Mouse (Mus musculus) hindbrain, embryonic 12.5 days (tissue): ENCODE results near the gene Svbp. TPM values are rescaled to one million over a fixed set of nuclear protein-coding genes. Genes with fewer than 3 reads are reported as not detected.

Experiments used
- ATAC-seq: fragments of 200-750 bp; cut with Nextera tagmentation; 2 replicates; pipeline ENCODE4 v1.8.0; 2017; ENCODE audit warnings: moderate TSS enrichment; ENCODE audit not compliant: low FRiP score
- H3K27ac ChIP-seq: fragments of 300-500 bp; sonication (generic); 2 replicates; pipeline ENCODE4 v1.5.1; 2016; ENCODE audit warnings: mild to moderate bottlenecking
- H3K27me3 ChIP-seq: fragments of 300-500 bp; sonication (generic); 2 replicates; pipeline ENCODE4 v1.6.1; 2016; ENCODE audit warnings: mild to moderate bottlenecking
- H3K36me3 ChIP-seq: fragments of 300-500 bp; sonication (generic); 2 replicates; pipeline ENCODE4 v1.6.1; 2016; ENCODE audit warnings: mild to moderate bottlenecking
- H3K4me1 ChIP-seq: fragments of 300-500 bp; sonication (generic); 2 replicates; pipeline ENCODE4 v1.6.1; 2016
- H3K4me2 ChIP-seq: fragments of 300-500 bp; sonication (generic); replicated peaks from 2 replicates; pipeline ENCODE4 v1.6.1; 2016; ENCODE audit warnings: mild to moderate bottlenecking
- H3K4me3 ChIP-seq: fragments of 300-500 bp; sonication (generic); 2 replicates; pipeline ENCODE4 v1.5.1; 2016; ENCODE audit warnings: mild to moderate bottlenecking
- H3K9ac ChIP-seq: fragments of 300-500 bp; sonication (generic); 2 replicates; pipeline ENCODE4 v1.6.1; 2016; ENCODE audit warnings: mild to moderate bottlenecking, moderate library complexity
- H3K9me3 ChIP-seq: fragments of 300-500 bp; sonication (generic); replicated peaks from 2 replicates; pipeline ENCODE4 v1.6.1; 2016; ENCODE audit warnings: mild to moderate bottlenecking
- WGBS: fragments of 180-500 bp; shearing (Covaris S2); methylation state at CpG from one replicate; pipeline ENCODE4 v1.1.7; 2016; 5-methylcytosine and 5-hydroxymethylcytosine counted together
- polyA plus RNA-seq: library from polyadenylated mRNA; unstranded; fragments of >200 nt; fragmentation: Nextera tagmentation; extraction: Ambion mirVana; gene quantifications from 2 replicates; pipeline ENCODE4 v1.2.1, GENCODE M21; 2016

The Svbp gene
- polyA plus RNA-seq, 1 experiment from 2014 or later: 193 TPM

- H3K4me1 ChIP-seq: peaks cover 21% of the 10 kb centered on the region
- no peaks in the 10 kb centered on the region for H3K9me3 ChIP-seq
- 85% methylated on average over 4 of the region's 4 CpGs for WGBS
- H3K36me3 ChIP-seq: no peaks in the 10 kb centered on the region
- no peak for ATAC-seq
- no peak overlapping the region for H3K27ac ChIP-seq
- H3K9ac ChIP-seq: no peak overlapping the region
- no peaks in the 10 kb centered on the region for H3K27me3 ChIP-seq
- no peak overlapping the region for H3K4me3 ChIP-seq
- H3K4me2 ChIP-seq: no peak overlapping the region
Measured at GRCm38 (mm10) chr4:119192757-119193156, 2.3 kb upstream of the Svbp start.

DNA sequence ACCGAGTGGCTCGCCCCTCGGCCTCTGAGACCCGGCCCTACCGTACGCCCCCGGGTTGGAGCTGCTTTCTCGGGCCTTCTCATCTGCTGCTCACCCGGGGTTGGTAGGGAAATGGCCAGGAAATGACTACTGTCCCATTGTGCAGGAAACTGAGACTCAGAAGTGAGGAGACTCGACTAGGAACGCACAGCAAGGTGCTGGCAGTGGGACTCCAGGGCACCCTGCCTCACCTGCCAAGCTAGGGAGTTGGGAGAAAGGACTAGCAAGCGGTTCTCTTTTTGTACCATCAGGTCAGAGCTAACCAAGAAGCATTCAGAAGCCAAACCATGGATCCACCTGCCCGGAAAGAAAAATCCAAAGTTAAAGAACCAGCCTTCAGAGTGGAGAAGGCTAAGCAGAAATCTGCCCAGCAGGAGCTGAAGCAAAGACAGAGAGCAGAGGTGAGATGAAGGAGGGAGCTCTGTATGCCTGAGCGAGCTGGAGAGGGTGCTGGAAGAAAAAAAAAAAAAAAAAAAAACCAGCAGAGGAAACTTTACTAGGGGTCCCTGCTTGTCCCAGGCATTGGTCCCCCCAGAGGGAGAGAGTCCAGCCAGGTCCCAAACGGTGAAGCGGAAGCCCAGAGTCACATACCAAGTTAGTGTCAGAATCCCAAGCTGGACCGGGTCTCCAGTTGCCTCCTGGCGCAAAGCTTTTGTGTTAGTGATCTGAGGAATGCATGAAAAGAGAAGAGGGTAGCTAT, 645 bp downstream of the Svbp start:
- peaks cover 25% of the 10 kb centered on the region for H3K4me1 ChIP-seq
- peak overlapping the region; percentile 82 for H3K27ac ChIP-seq
- WGBS: 6% methylated on average over 18 of the region's 18 CpGs
- H3K9me3 ChIP-seq: no peaks in the 10 kb centered on the region
- peak; percentile 61 for ATAC-seq
- peak overlapping the region; percentile 84 for H3K9ac ChIP-seq
- no peaks in the 10 kb centered on the region for H3K27me3 ChIP-seq
- H3K4me2 ChIP-seq: peak overlapping the region; percentile 70
- H3K36me3 ChIP-seq: peaks cover 11% of the 10 kb centered on the region
- peak overlapping the region; percentile 82 for H3K4me3 ChIP-seq

- Histone ChIP-seq H3K9ac (no peak overlapping the region), H3K4me3 (no peak overlapping the region), H3K27me3 (no peaks in the 10 kb centered on the region), H3K4me1 (peaks cover 25% of the 10 kb centered on the region), H3K27ac (no peak overlapping the region), H3K36me3 (peaks cover 24% of the 10 kb centered on the region), H3K4me2 (no peak overlapping the region), H3K9me3 (no peaks in the 10 kb centered on the region)
- WGBS: 88% methylated on average over 6 of the region's 6 CpGs
- no peak for ATAC-seq
Measured at GRCm38 (mm10) chr4:119198105-119198504, 3.0 kb downstream of the Svbp start.

- peaks cover 20% of the 10 kb centered on the region for H3K36me3 ChIP-seq
- no peaks in the 10 kb centered on the region for H3K9me3 ChIP-seq
- no peak overlapping the region for H3K4me3 ChIP-seq
- no peak overlapping the region for H3K4me2 ChIP-seq
- H3K4me1 ChIP-seq: 0 out of 2 replicates have a peak, but pooled peaks cover 10% of the 10 kb centered on the region
- H3K9ac ChIP-seq: no peak overlapping the region
- no peak overlapping the region for H3K27ac ChIP-seq
- H3K27me3 ChIP-seq: no peaks in the 10 kb centered on the region
- 15% methylated on average over 8 of the region's 8 CpGs for WGBS
- ATAC-seq: peak; percentile 58; the same call in 1 of the 2 replicates
Measured at GRCm38 (mm10) chr4:119204672-119205071, 9.6 kb downstream of the Svbp start.

GRCm38 (mm10) chr4:119216667-119217066, 21.6 kb downstream of the Svbp start:
- no peak overlapping the region for H3K27ac ChIP-seq
- H3K9ac ChIP-seq: no peak overlapping the region
- H3K4me2 ChIP-seq: no peak overlapping the region
- no peaks in the 10 kb centered on the region for H3K27me3 ChIP-seq
- ATAC-seq: no peak
- H3K36me3 ChIP-seq: no peaks in the 10 kb centered on the region
- no peaks in the 10 kb centered on the region for H3K9me3 ChIP-seq
- H3K4me3 ChIP-seq: no peak overlapping the region
- WGBS: 83% methylated on average over 8 of the region's 8 CpGs
- peaks cover 5% of the 10 kb centered on the region; the same call in 1 of the 2 replicates for H3K4me1 ChIP-seq

GRCm38 (mm10) chr4:119218169-119218568, 23.1 kb downstream of the Svbp start, which contains the start of gene Tmem269:
Gene Tmem269 (minus strand): TSS chr4:119218217.
- H3K27ac ChIP-seq: no peak within 1 kb of the TSS
- H3K36me3 ChIP-seq: peaks cover 6% of the 10 kb centered on the region
- no peaks in the 10 kb centered on the region for H3K9me3 ChIP-seq
- H3K4me3 ChIP-seq: no peak within 1 kb of the TSS
- 9% methylated on average over 11 of the region's 11 CpGs for WGBS
- 0 out of 2 replicates have a peak within 1 kb of the TSS, but pooled peaks have one; percentile 13 for H3K9ac ChIP-seq
- H3K4me2 ChIP-seq: no peak within 1 kb of the TSS
- peaks cover 5% of the 10 kb centered on the region; the same call in 1 of the 2 replicates for H3K4me1 ChIP-seq
- no peak for ATAC-seq
- H3K27me3 ChIP-seq: no peaks in the 10 kb centered on the region

- no peak for ATAC-seq
- Histone ChIP-seq H3K27me3 (no peaks in the 10 kb centered on the region), H3K4me1 (no peaks in the 10 kb centered on the region), H3K27ac (no peak overlapping the region), H3K9me3 (no peaks in the 10 kb centered on the region), H3K4me3 (no peak overlapping the region), H3K36me3 (peaks cover 48% of the 10 kb centered on the region), H3K9ac (no peak overlapping the region), H3K4me2 (no peak overlapping the region)
- WGBS: 90% methylated on average over 1 of the region's 1 CpGs
Measured at GRCm38 (mm10) chr4:119223696-119224095, 28.6 kb downstream of the Svbp start.

DNA sequence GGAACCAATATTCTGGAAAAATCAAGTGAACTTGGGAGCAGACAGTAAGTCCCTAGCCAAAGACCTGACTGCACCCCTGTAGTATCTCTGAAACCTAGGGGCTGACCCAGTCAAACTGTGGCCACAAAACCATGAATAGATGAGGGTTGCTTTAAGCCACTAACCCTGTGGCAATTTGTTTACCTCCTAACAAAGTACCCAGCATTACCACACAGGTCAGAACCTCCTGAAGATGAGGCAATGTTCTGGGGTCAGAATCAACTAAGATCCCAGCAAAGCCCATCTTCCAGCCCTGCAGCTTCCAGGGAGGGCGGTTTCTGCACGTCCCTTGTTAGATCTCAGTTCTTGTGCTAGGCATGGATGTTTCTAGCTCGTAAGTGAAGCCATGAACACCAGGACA, 29.4 kb downstream of the Svbp start:
- whole genome bisulfite sequencing: 93% methylated on average over 3 of the region's 3 CpGs
- no peaks in the 10 kb centered on the region for H3K27me3 ChIP-seq
- H3K4me3 ChIP-seq: no peak overlapping the region
- no peak overlapping the region for H3K4me2 ChIP-seq
- H3K27ac ChIP-seq: no peak overlapping the region
- ATAC-seq: no peak
- H3K9me3 ChIP-seq: no peaks in the 10 kb centered on the region
- no peak overlapping the region for H3K9ac ChIP-seq
- H3K36me3 ChIP-seq: peaks cover 49% of the 10 kb centered on the region
- H3K4me1 ChIP-seq: no peaks in the 10 kb centered on the region

DNA sequence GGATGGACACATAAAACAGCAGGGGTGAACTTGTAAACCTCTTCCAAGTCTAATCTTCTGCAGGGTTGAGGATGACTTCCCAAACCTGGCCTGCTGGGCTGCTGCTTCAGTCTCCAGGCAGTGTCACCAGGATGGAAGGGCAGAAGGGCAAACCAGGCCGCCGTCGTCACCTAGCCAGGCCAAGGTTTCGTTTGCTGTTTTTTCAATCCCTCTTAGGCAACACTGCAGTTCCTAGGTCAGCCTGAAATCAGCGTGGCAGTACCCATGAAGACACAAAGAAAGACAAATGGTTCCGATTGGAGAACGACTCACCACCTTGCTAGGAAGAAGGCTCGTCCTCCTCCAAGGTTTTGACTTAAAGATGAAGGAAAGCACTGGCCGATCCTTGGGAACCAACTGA, 30.6 kb downstream of the Svbp start:
- peaks cover 49% of the 10 kb centered on the region for H3K36me3 ChIP-seq
- no peaks in the 10 kb centered on the region for H3K27me3 ChIP-seq
- no peak overlapping the region for H3K27ac ChIP-seq
- no peak overlapping the region for H3K9ac ChIP-seq
- H3K4me1 ChIP-seq: no peaks in the 10 kb centered on the region
- no peaks in the 10 kb centered on the region for H3K9me3 ChIP-seq
- no peak overlapping the region for H3K4me3 ChIP-seq
- H3K4me2 ChIP-seq: no peak overlapping the region
- WGBS: 92% methylated on average over 9 of the region's 9 CpGs
- ATAC-seq: no peak

DNA sequence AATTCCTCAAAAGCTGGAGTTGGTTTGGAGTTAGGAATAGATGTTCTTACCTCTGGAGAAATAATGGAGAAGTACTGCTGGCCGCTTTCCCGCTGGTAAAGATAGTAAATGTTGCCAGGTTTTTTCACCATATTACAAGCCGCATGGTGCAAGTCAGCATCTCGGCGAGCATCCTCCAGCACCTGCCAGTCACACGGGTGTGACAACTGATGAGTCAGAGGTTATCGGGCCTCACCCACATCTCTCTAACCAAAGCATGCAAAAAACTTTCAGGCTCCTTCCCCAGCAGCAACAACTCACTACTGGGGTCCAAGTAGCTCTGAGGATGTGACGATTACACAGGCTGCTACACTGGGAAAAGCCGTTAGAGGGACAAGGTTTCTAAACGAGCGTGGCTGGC, 31.6 kb downstream of the Svbp start:
- H3K9ac ChIP-seq: no peak overlapping the region
- H3K27me3 ChIP-seq: no peaks in the 10 kb centered on the region
- no peaks in the 10 kb centered on the region for H3K9me3 ChIP-seq
- H3K4me1 ChIP-seq: peaks cover 5% of the 10 kb centered on the region
- H3K4me3 ChIP-seq: no peak overlapping the region
- 94% methylated on average over 11 of the region's 11 CpGs for WGBS
- H3K4me2 ChIP-seq: no peak overlapping the region
- H3K36me3 ChIP-seq: peaks cover 49% of the 10 kb centered on the region
- no peak overlapping the region for H3K27ac ChIP-seq
- no peak for ATAC-seq

DNA sequence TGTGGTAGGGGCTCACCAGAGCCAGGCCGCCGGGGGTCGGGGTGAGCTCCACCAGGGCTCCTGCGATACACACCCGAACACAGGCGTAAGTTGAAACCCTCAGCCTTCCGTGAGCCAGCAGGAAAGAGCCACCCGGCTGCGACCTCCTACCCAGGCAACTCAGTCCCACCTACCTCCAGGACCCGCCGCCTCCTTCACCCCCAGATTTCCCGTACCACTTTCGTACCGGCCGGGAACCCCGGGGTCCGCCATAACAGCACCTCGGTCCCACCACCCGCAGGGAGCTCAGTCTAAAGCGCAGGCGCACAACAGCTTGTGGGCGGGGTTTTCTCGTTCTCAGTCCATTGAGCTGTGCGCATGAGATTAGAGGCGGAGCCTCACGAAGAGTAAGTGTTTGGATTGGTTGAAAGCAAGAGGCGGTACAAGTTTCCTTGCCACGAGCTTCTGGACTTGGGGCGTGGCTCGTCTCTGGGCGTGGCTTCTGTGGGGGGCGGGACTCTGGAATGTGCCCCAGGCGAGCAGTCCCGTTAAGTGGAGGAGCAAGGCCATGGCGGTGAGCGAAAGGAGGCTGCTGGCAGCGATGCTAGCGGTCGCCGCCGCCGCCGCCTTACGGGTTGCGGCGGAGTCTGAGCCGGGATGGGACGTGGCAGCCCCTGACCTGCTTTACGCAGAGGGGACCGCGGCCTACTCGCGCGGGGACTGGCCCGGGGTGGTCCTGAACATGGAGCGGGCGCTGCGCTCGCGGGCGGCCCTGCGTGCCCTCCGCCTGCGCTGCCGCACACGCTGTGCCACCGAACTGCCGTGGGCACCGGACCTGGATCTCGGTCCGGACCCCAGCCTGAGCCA, 37.5 kb downstream of the Svbp start, which contains the start of the genes AU022252 and P3h1:
Gene AU022252, minus strand, starts transcription at position 303 of the 846 bp plus-strand sequence.
Gene P3h1, plus strand, starts transcription at position 506 of the 846 bp plus-strand sequence.
- peak; percentile 97 for ATAC-seq
- peak within 1 kb of the TSS; percentile 55 for H3K27ac ChIP-seq
- peak within 1 kb of the TSS; percentile 92 for H3K4me3 ChIP-seq
- H3K4me2 ChIP-seq: peak within 1 kb of the TSS; percentile 98
- H3K36me3 ChIP-seq: peaks cover 12% of the 10 kb centered on the region
- peak within 1 kb of the TSS; percentile 84 for H3K9ac ChIP-seq
- H3K9me3 ChIP-seq: no peaks in the 10 kb centered on the region
- WGBS: 1% methylated on average over 71 of the region's 71 CpGs
- no peaks in the 10 kb centered on the region for H3K27me3 ChIP-seq
- H3K4me1 ChIP-seq: peaks cover 15% of the 10 kb centered on the region

DNA sequence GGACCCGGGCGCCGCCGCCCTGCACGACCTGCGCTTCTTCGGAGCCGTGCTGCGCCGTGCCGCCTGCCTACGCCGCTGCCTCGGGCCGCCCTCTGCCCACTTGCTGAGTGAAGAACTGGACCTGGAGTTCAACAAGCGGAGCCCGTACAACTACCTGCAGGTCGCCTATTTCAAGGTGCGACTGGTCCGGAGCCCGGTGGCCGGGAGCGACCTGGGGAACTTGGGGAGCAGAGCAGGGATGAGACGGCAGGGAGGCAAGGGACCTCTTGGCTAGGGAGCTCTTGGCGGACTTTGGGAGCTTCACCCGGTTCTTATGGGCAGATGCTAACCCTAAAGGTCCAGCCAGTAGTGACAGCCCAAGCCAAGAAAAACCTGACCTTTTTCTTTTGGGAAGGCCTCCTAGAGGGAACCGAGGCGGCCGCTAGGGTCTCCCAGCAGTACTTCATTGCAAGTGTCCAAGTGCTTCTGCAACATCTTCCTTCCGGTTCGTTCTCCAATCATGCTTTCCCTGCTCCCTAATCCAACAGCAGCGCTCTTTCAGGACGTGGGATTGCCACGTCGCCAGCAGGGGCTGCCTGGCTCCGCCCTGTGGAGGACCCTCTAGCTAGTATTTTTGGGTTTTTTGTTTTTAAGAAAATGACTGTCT, 38.3 kb downstream of the Svbp start:
- peaks cover 15% of the 10 kb centered on the region for H3K4me1 ChIP-seq
- peak overlapping the region; percentile 55; the same call in 1 of the 2 replicates for H3K27ac ChIP-seq
- peak overlapping the region; percentile 84 for H3K9ac ChIP-seq
- H3K27me3 ChIP-seq: no peaks in the 10 kb centered on the region
- under 1% methylated on average over 36 of the region's 36 CpGs for WGBS
- H3K9me3 ChIP-seq: no peaks in the 10 kb centered on the region
- H3K4me2 ChIP-seq: peak overlapping the region; percentile 98
- peak; percentile 56; the same call in 1 of the 2 replicates for ATAC-seq
- H3K4me3 ChIP-seq: peak overlapping the region; percentile 92
- peaks cover 8% of the 10 kb centered on the region for H3K36me3 ChIP-seq
